Mouse (Mus musculus) hindbrain, postnatal 0 days (tissue): ENCODE measurements at regions not wholly inside any gene's neighbourhood (a gene's known extent, or its start where the extent isn't known, plus 50 kb on each side); places are given as distances from the start of the nearest gene placed in this dataset.

Experiments
- ATAC-seq: fragments of 200-750 bp; cut with Nextera tagmentation; 2 replicates; pipeline ENCODE4 v1.8.0; 2017; ENCODE audit warnings: mild to moderate bottlenecking, moderate TSS enrichment, moderate library complexity
- DNase-seq: peaks from one replicate; pipeline ENCODE4 v3.0.0-alpha.2; 2015; ENCODE audit warnings: low spot score
- H3K27ac ChIP-seq: fragments of 300-500 bp; sonication (generic); 2 replicates; pipeline ENCODE4 v1.5.1; 2014; ENCODE audit warnings: mild to moderate bottlenecking
- H3K27me3 ChIP-seq: fragments of 300-500 bp; sonication (generic); 2 replicates; pipeline ENCODE4 v1.6.1; 2014; ENCODE audit warnings: low read length, mixed read lengths; ENCODE audit not compliant: insufficient read depth
- H3K36me3 ChIP-seq: fragments of 300-500 bp; sonication (generic); 2 replicates; pipeline ENCODE4 v1.6.1; 2014; ENCODE audit warnings: low read length, mixed read lengths; ENCODE audit not compliant: insufficient read depth
- H3K4me1 ChIP-seq: fragments of 300-500 bp; sonication (generic); 2 replicates; pipeline ENCODE4 v1.6.1; 2014; ENCODE audit warnings: antibody characterized with exemption, low read length, mixed read lengths; ENCODE audit not compliant: insufficient read depth
- H3K4me2 ChIP-seq: fragments of 300-500 bp; sonication (generic); 2 replicates; pipeline ENCODE4 v1.6.1; 2014; ENCODE audit warnings: low read depth, mild to moderate bottlenecking, low read length, moderate library complexity, mixed read lengths
- H3K4me3 ChIP-seq: fragments of 300-500 bp; sonication (generic); 2 replicates; pipeline ENCODE4 v1.5.1; 2014; ENCODE audit warnings: low read length
- H3K9ac ChIP-seq: fragments of 300-500 bp; sonication (generic); replicated peaks from 2 replicates; pipeline ENCODE4 v1.6.1; 2014; ENCODE audit warnings: mild to moderate bottlenecking, low read length, moderate library complexity, mixed read lengths
- H3K9me3 ChIP-seq: fragments of 300-500 bp; sonication (generic); 2 replicates; pipeline ENCODE4 v1.6.1; 2016; ENCODE audit warnings: low read length, mixed read lengths
- CTCF ChIP-seq: IDR thresholded peaks from 2 replicates; pipeline ENCODE4 v1.5.1; 2016; ENCODE audit warnings: antibody characterized with exemption, control low read depth, low read depth
- WGBS: fragments of 180-500 bp; shearing (Covaris S2); extraction: QIAGEN DNeasy Blood & Tissue Kit; methylation state at CpG from one replicate; pipeline ENCODE4 v1.1.7; 2014; 5-methylcytosine and 5-hydroxymethylcytosine counted together

GRCm38 (mm10) chr11:45058658-45059057, 441.5 kb downstream of the Ebf1 start:
- no peak for ATAC-seq
- no peak overlapping the region for H3K27ac ChIP-seq
- no peak for TF ChIP-seq CTCF

DNA sequence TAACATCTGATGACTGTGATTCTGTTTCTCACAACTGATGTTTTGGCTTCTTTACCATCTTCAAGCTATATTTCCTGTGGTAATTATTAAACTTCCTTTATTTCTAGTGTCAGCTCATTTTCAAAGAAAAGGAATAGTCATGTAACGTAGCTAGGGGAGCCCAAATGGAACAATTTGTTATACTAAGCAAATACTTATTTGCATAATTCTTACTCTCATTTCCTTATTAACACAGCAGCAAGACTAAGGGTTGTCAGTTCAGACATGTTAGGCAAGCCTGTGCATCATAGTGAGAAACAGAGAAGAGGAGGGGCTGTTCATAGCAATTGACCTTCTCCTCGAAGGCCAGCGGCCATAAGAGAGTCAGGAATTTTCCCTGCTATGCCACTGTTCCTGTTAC, 449.5 kb downstream of the Ebf1 start:
- H3K9ac ChIP-seq, result no peak overlapping the region
- DNase-seq (no peak), ATAC-seq (no peak)
- no peak for TF ChIP-seq CTCF
- no peaks in the 10 kb centered on the region for H3K4me1 ChIP-seq
- no peak overlapping the region for H3K27ac ChIP-seq
- H3K4me2 ChIP-seq, result no peak overlapping the region
- H3K36me3 ChIP-seq, result no peaks in the 10 kb centered on the region
- 82% methylated on average over 3 of the region's 3 CpGs for WGBS
- no peaks in the 10 kb centered on the region for H3K9me3 ChIP-seq
- no peak overlapping the region for H3K4me3 ChIP-seq
- no peaks in the 10 kb centered on the region for H3K27me3 ChIP-seq

More at GRCm38 (mm10) chr11:45058658-45059057, 441.5 kb downstream of the Ebf1 start:
- H3K36me3 ChIP-seq, result no peaks in the 10 kb centered on the region
- no peaks in the 10 kb centered on the region for H3K9me3 ChIP-seq
- no peak overlapping the region for H3K9ac ChIP-seq
- H3K4me3 ChIP-seq, result no peak overlapping the region
- 95% methylated on average over 1 of the region's 1 CpGs for WGBS
- H3K4me2 ChIP-seq, result no peak overlapping the region
- H3K4me1 ChIP-seq, result no peaks in the 10 kb centered on the region
- H3K27me3 ChIP-seq, result no peaks in the 10 kb centered on the region
- DNase-seq, result no peak

GRCm38 (mm10) chr11:45070280-45070679, 453.2 kb downstream of the Ebf1 start:
- H3K27me3 ChIP-seq, result no peaks in the 10 kb centered on the region
- H3K27ac ChIP-seq, result no peak overlapping the region
- ATAC-seq (no peak), DNase-seq (no peak)
- no peaks in the 10 kb centered on the region for H3K36me3 ChIP-seq
- no peaks in the 10 kb centered on the region for H3K4me1 ChIP-seq
- no peak overlapping the region for H3K4me3 ChIP-seq
- H3K9ac ChIP-seq, result no peak overlapping the region
- TF ChIP-seq CTCF, result no peak
- WGBS, result 78% methylated on average over 1 of the region's 1 CpGs
- no peaks in the 10 kb centered on the region for H3K9me3 ChIP-seq
- H3K4me2 ChIP-seq, result no peak overlapping the region

- no peak for TF ChIP-seq CTCF
- Histone ChIP-seq H3K9me3 (no peaks in the 10 kb centered on the region), H3K27ac (no peak overlapping the region), H3K36me3 (no peaks in the 10 kb centered on the region), H3K4me3 (no peak overlapping the region), H3K4me2 (no peak overlapping the region), H3K9ac (no peak overlapping the region), H3K27me3 (no peaks in the 10 kb centered on the region), H3K4me1 (no peaks in the 10 kb centered on the region)
- no peak for ATAC-seq
- 80% methylated on average over 2 of the region's 2 CpGs for WGBS
- DNase-seq, result no peak
Observed at GRCm38 (mm10) chr11:45071195-45071594, 454.1 kb downstream of the Ebf1 start.

GRCm38 (mm10) chr11:45084506-45085037, 467.5 kb downstream of the Ebf1 start:
- Histone ChIP-seq H3K4me3 (no peak overlapping the region), H3K9me3 (no peaks in the 10 kb centered on the region), H3K4me1 (0 out of 2 replicates have a peak, but pooled peaks cover 3% of the 10 kb centered on the region), H3K4me2 (no peak overlapping the region), H3K27ac (no peak overlapping the region), H3K9ac (no peak overlapping the region), H3K27me3 (no peaks in the 10 kb centered on the region), H3K36me3 (no peaks in the 10 kb centered on the region)
- 79% methylated on average over 4 of the region's 4 CpGs for WGBS
- DNase-seq, result no peak
- ATAC-seq, result no peak
- no peak for TF ChIP-seq CTCF

GRCm38 (mm10) chr11:45085145-45085544, 468.0 kb downstream of the Ebf1 start:
- TF ChIP-seq CTCF, result no peak
- Histone ChIP-seq H3K9ac (no peak overlapping the region), H3K36me3 (no peaks in the 10 kb centered on the region), H3K27me3 (no peaks in the 10 kb centered on the region), H3K4me3 (no peak overlapping the region), H3K27ac (no peak overlapping the region), H3K4me2 (no peak overlapping the region), H3K4me1 (0 out of 2 replicates have a peak, but pooled peaks cover 3% of the 10 kb centered on the region), H3K9me3 (no peaks in the 10 kb centered on the region)
- DNase-seq (no peak), ATAC-seq (no peak)

- 70% methylated on average over 5 of the region's 5 CpGs for WGBS
- Histone ChIP-seq H3K9me3 (no peaks in the 10 kb centered on the region), H3K4me2 (no peak overlapping the region), H3K27me3 (no peaks in the 10 kb centered on the region), H3K27ac (no peak overlapping the region), H3K36me3 (no peaks in the 10 kb centered on the region), H3K9ac (no peak overlapping the region), H3K4me3 (no peak overlapping the region), H3K4me1 (0 out of 2 replicates have a peak, but pooled peaks cover 3% of the 10 kb centered on the region)
- no peak for TF ChIP-seq CTCF
- ATAC-seq (no peak), DNase-seq (peak; percentile 4)
Observed at GRCm38 (mm10) chr11:45087186-45087915, 470.2 kb downstream of the Ebf1 start.
